Mouse (Mus musculus): ENCODE measurements at regions not wholly inside any gene's neighbourhood (a gene's known extent, or its start where the extent isn't known, plus 50 kb on each side); places are given as distances from the start of the nearest gene placed in this dataset.
"Not testable (repeated sequence)": the region's sequence is repeated elsewhere in the genome, so short reads cannot be mapped to it uniquely, and the experiment has no call there.

GRCm38 (mm10) chr3:130818467-130819030, 88.4 kb upstream of the Rpl34 start:
- peak; percentile 90 for DNase-seq

- no peak for DNase-seq
These were observed 79.8 kb upstream of the Rpl34 start for GRCm38 (mm10) chr3:130809696-130810665.

- DNase-seq: peak; percentile 48
These were observed 75.1 kb upstream of the Rpl34 start for GRCm38 (mm10) chr3:130805345-130805744.

GRCm38 (mm10) chr3:130804327-130804662, 74.1 kb upstream of the Rpl34 start:
- no peak for DNase-seq

GRCm38 (mm10) chr3:130803591-130804326, 73.6 kb upstream of the Rpl34 start:
- DNase-seq: no peak

GRCm38 (mm10) chr3:130800016-130800415, 69.8 kb upstream of the Rpl34 start:
- DNase-seq: no peak

- not testable (repeated sequence) for DNase-seq
These were observed 67.8 kb upstream of the Rpl34 start for GRCm38 (mm10) chr3:130797956-130798355.

- DNase-seq: no peak
These were observed 66.3 kb upstream of the Rpl34 start for GRCm38 (mm10) chr3:130796531-130796930.

GRCm38 (mm10) chr3:130795396-130795795, 65.2 kb upstream of the Rpl34 start:
- no peak for DNase-seq

GRCm38 (mm10) chr3:130794142-130794925, 64.1 kb upstream of the Rpl34 start:
- peak; percentile 30 for DNase-seq

- no peak for DNase-seq
These were observed 50.6 kb upstream of the Rpl34 start for GRCm38 (mm10) chr3:130780706-130781240.

All from lung, postnatal 10 days (tissue).